ENCODE assay signal across 8 mouse cellular contexts in genomic region chr2:129393524-129393923, GRCm38 (mm10). TPM values are rescaled to one million over a fixed set of nuclear protein-coding genes. Genes with fewer than 3 reads are reported as not detected.
DNase-seq lines count a peak whose midpoint lies in the region; ATAC-seq lines count a peak whose summit lies in the region.

No protein-coding gene starts in this region.

- no peak overlapping the region for H3K9ac ChIP-seq in hindbrain, embryonic 11.5 days (ENCODE audit: low read depth, low read length)
- no peak overlapping the region for H3K9ac ChIP-seq in hindbrain, embryonic 12.5 days

- intact Hi-C loops in left cerebral cortex, postnatal 36 days (cut with DNase I), result no loop called here

- H3K4me3 ChIP-seq in hindbrain, embryonic 11.5 days (ENCODE audit: low read depth, low read length), result no peak overlapping the region
- H3K4me3 ChIP-seq in hindbrain, embryonic 12.5 days, result no peak overlapping the region
- no peak overlapping the region for H3K4me3 ChIP-seq in forebrain, embryonic 10.5 days

- no peaks in the 10 kb centered on the region for H3K4me1 ChIP-seq in hindbrain, embryonic 11.5 days (replicated peaks; ENCODE audit: control insufficient read depth, insufficient read depth, low read length)
- H3K4me1 ChIP-seq in hindbrain, embryonic 12.5 days, result no peaks in the 10 kb centered on the region
- no peaks in the 10 kb centered on the region for H3K4me1 ChIP-seq in forebrain, embryonic 10.5 days

- H3K36me3 ChIP-seq in hindbrain, embryonic 11.5 days (ENCODE audit: control insufficient read depth, insufficient read depth, low read length), result no peaks in the 10 kb centered on the region
- H3K36me3 ChIP-seq in hindbrain, embryonic 12.5 days, result no peaks in the 10 kb centered on the region
- no peaks in the 10 kb centered on the region for H3K36me3 ChIP-seq in splenic B cell, adult 2 months (ENCODE audit: control insufficient read depth, insufficient read depth, low read length, poor library complexity, severe bottlenecking)
- no peaks in the 10 kb centered on the region for H3K36me3 ChIP-seq in forebrain, embryonic 10.5 days (replicated peaks)

- H3K4me2 ChIP-seq in hindbrain, embryonic 11.5 days (replicated peaks; ENCODE audit: low read depth, low read length), result no peak overlapping the region
- H3K4me2 ChIP-seq in hindbrain, embryonic 12.5 days (replicated peaks), result no peak overlapping the region

- ATAC-seq in hindbrain, embryonic 11.5 days (ENCODE audit: low FRiP score), result no peak
- no peak for ATAC-seq in hindbrain, embryonic 12.5 days (ENCODE audit: low FRiP score)
- peak; percentile 69 for ATAC-seq in granulocyte monocyte progenitor cell, adult 5-6 weeks (replicated peaks; ENCODE audit: poor library complexity, severe bottlenecking)

- H3K9me3 ChIP-seq in hindbrain, embryonic 11.5 days (ENCODE audit: control insufficient read depth, low read length), result no peaks in the 10 kb centered on the region
- H3K9me3 ChIP-seq in hindbrain, embryonic 12.5 days (replicated peaks), result no peaks in the 10 kb centered on the region
- no peaks in the 10 kb centered on the region for H3K9me3 ChIP-seq in forebrain, embryonic 10.5 days

- DNase-seq in hindbrain, embryonic 11.5 days (ENCODE audit: low spot score), result peak; percentile 5
- peak; percentile 51 to 53 for DNase-seq in B cell, adult 2 months
- DNase-seq in R1 (ENCODE audit: low read depth, low spot score), result peak; percentile 53
- peak; percentile 63 for DNase-seq in splenic B cell, adult 2 months (ENCODE audit: low read depth, low spot score)
- DNase-seq in left cerebral cortex, postnatal 36 days (ENCODE audit: low spot score in 2 of 2), result no peak
- no peak for DNase-seq in forebrain, embryonic 10.5 days (ENCODE audit: extremely low spot score, low spot score)

- H3K27ac ChIP-seq in hindbrain, embryonic 11.5 days (ENCODE audit: low read depth, low read length), result no peak overlapping the region
- no peak overlapping the region for H3K27ac ChIP-seq in hindbrain, embryonic 12.5 days
- H3K27ac ChIP-seq in forebrain, embryonic 10.5 days, result no peak overlapping the region

- H3K27me3 ChIP-seq in hindbrain, embryonic 11.5 days (ENCODE audit: control insufficient read depth, insufficient read depth, low read length), result no peaks in the 10 kb centered on the region
- H3K27me3 ChIP-seq in hindbrain, embryonic 12.5 days, result no peaks in the 10 kb centered on the region
- no peaks in the 10 kb centered on the region for H3K27me3 ChIP-seq in splenic B cell, adult 2 months (ENCODE audit: control insufficient read depth, insufficient read depth, low read length, poor library complexity, severe bottlenecking)
- no peaks in the 10 kb centered on the region for H3K27me3 ChIP-seq in forebrain, embryonic 10.5 days (ENCODE audit: poor library complexity, severe bottlenecking)

- 36% methylated on average over 6 of the region's 6 CpGs for WGBS in hindbrain, embryonic 11.5 days
- 46% methylated on average over 6 of the region's 6 CpGs for WGBS in hindbrain, embryonic 12.5 days
- 39% methylated on average over 6 of the region's 6 CpGs for WGBS in forebrain, embryonic 10.5 days

RNA-seq across cellular contexts. Expression of gene Il1b, which starts 22.6 kb away (rescaled TPM):
- polyA plus RNA-seq in hindbrain, embryonic 11.5 days (2014; fragmentation: Nextera tagmentation; extraction: Ambion mirVana), result 0.32 TPM in 1 of 2 replicates, not detected in the other
- not detected in 2 replicates for polyA plus RNA-seq in hindbrain, embryonic 12.5 days (2016; fragmentation: Nextera tagmentation; extraction: Ambion mirVana)
- not detected in 2 replicates for total RNA-seq in granulocyte monocyte progenitor cell, adult 5-6 weeks (2014; fragmentation: Nextera tagmentation)
- total RNA-seq in granulocyte monocyte progenitor cell, adult 5-6 weeks (2017), result 0.52 and 4.5 TPM in 2 replicates
- total RNA-seq in left cerebral cortex, postnatal 36 days (2021), result under 1 TPM in 1 of 2 experiments, not detected in 1; 0.32 TPM
- 0.15 TPM in 1 of 2 replicates, not detected in the other for polyA plus RNA-seq in forebrain, embryonic 10.5 days (2016; fragmentation: Nextera tagmentation; extraction: Ambion mirVana)

Comparison
In these comparisons a context has a peak if more than half of its experiments do, and no peak if none do; other contexts are left out.
1. DNase-seq: peak in hindbrain, embryonic 11.5 days (single experiment), B cell, adult 2 months (2 of 2), R1 (single experiment) and splenic B cell, adult 2 months (single experiment); none in left cerebral cortex, postnatal 36 days (0 of 2) and forebrain, embryonic 10.5 days (single experiment).